Mouse (Mus musculus): Measurements from ENCODE around the gene Cngb1. TPM values are rescaled to one million over a fixed set of nuclear protein-coding genes. Genes with fewer than 3 reads are reported as not detected.

Cngb1 gene
- 0.66 and 1.3 TPM in 2 replicates for polyA plus RNA-seq (2015; fragmentation: Nextera tagmentation; extraction: Ambion mirVana)

- no peaks in the 10 kb centered on the region for H3K4me1 ChIP-seq (ENCODE audit: control insufficient read depth, insufficient read depth, low read length)
- H3K4me3 ChIP-seq (ENCODE audit: low read length), result no peak within 1 kb of the TSS
- no peak within 1 kb of the TSS for H3K27ac ChIP-seq (ENCODE audit: low read length)
- H3K4me2 ChIP-seq (ENCODE audit: low read depth, low read length), result no peak within 1 kb of the TSS
- WGBS, result 50% methylated on average over 6 of the region's 6 CpGs
- H3K9ac ChIP-seq (ENCODE audit: low read length), result no peak within 1 kb of the TSS
- H3K36me3 ChIP-seq (ENCODE audit: control insufficient read depth, insufficient read depth), result no peaks in the 10 kb centered on the region
- ATAC-seq (replicated peaks; ENCODE audit: extremely low read depth, insufficient read depth, low FRiP score), result no peak
- no peaks in the 10 kb centered on the region for H3K9me3 ChIP-seq (replicated peaks; ENCODE audit: control insufficient read depth, low read length)
- no peaks in the 10 kb centered on the region for H3K27me3 ChIP-seq (ENCODE audit: control insufficient read depth, insufficient read depth, low read length)
These were observed at the start of gene Cngb1 for GRCm38 (mm10) chr8:95306431-95306830. Gene Cngb1 (minus strand): TSS chr8:95306585.

GRCm38 (mm10) chr8:95354606-95355005 lies 48.2 kb upstream of the Cngb1 start:
- no peak overlapping the region for H3K27ac ChIP-seq (ENCODE audit: low read length)
- 65% methylated on average over 2 of the region's 2 CpGs for WGBS
- peak overlapping the region; percentile 81 for H3K4me3 ChIP-seq (ENCODE audit: low read length)
- no peaks in the 10 kb centered on the region for H3K9me3 ChIP-seq (replicated peaks; ENCODE audit: control insufficient read depth, low read length)
- ATAC-seq (replicated peaks; ENCODE audit: extremely low read depth, insufficient read depth, low FRiP score), result no peak
- H3K4me2 ChIP-seq (ENCODE audit: low read depth, low read length), result peak overlapping the region; percentile 84
- peak overlapping the region; percentile 61 for H3K9ac ChIP-seq (ENCODE audit: low read length)
- no peaks in the 10 kb centered on the region for H3K27me3 ChIP-seq (ENCODE audit: control insufficient read depth, insufficient read depth, low read length)
- no peaks in the 10 kb centered on the region for H3K36me3 ChIP-seq (ENCODE audit: control insufficient read depth, insufficient read depth)
- peaks cover 69% of the 10 kb centered on the region for H3K4me1 ChIP-seq (ENCODE audit: control insufficient read depth, insufficient read depth, low read length)

GRCm38 (mm10) chr8:95352871-95353866 lies 46.8 kb upstream of the Cngb1 start:
- 2% methylated on average over 62 of the region's 62 CpGs for WGBS
- Histone ChIP-seq H3K4me2 (ENCODE audit: low read depth, low read length) (peak overlapping the region; percentile 84), H3K36me3 (ENCODE audit: control insufficient read depth, insufficient read depth) (no peaks in the 10 kb centered on the region), H3K4me1 (ENCODE audit: control insufficient read depth, insufficient read depth, low read length) (peaks cover 67% of the 10 kb centered on the region), H3K9me3 (replicated peaks; ENCODE audit: control insufficient read depth, low read length) (no peaks in the 10 kb centered on the region), H3K4me3 (ENCODE audit: low read length) (peak overlapping the region; percentile 81), H3K27ac (ENCODE audit: low read length) (peak overlapping the region; percentile 84), H3K9ac (ENCODE audit: low read length) (peak overlapping the region; percentile 96), H3K27me3 (ENCODE audit: control insufficient read depth, insufficient read depth, low read length) (no peaks in the 10 kb centered on the region)
- ATAC-seq (replicated peaks; ENCODE audit: extremely low read depth, insufficient read depth, low FRiP score), result peak; percentile 43

- peak within 1 kb of the TSS; percentile 84 for H3K4me2 ChIP-seq (ENCODE audit: low read depth, low read length)
- peak within 1 kb of the TSS; percentile 84 for H3K27ac ChIP-seq (ENCODE audit: low read length)
- H3K27me3 ChIP-seq (ENCODE audit: control insufficient read depth, insufficient read depth, low read length), result no peaks in the 10 kb centered on the region
- H3K4me3 ChIP-seq (ENCODE audit: low read length), result peak within 1 kb of the TSS; percentile 81
- no peaks in the 10 kb centered on the region for H3K36me3 ChIP-seq (ENCODE audit: control insufficient read depth, insufficient read depth)
- WGBS, result under 1% methylated on average over 80 of the region's 80 CpGs
- peak; percentile 79 for ATAC-seq (replicated peaks; ENCODE audit: extremely low read depth, insufficient read depth, low FRiP score)
- no peaks in the 10 kb centered on the region for H3K9me3 ChIP-seq (replicated peaks; ENCODE audit: control insufficient read depth, low read length)
- peaks cover 59% of the 10 kb centered on the region for H3K4me1 ChIP-seq (ENCODE audit: control insufficient read depth, insufficient read depth, low read length)
- peak within 1 kb of the TSS; percentile 96 for H3K9ac ChIP-seq (ENCODE audit: low read length)
These were observed 45.9 kb upstream of the Cngb1 start, which contains the start of gene Mmp15 for GRCm38 (mm10) chr8:95352151-95352870. Gene Mmp15 (plus strand): TSS chr8:95352268.

GRCm38 (mm10) chr8:95351461-95351860 lies 45.1 kb upstream of the Cngb1 start:
- H3K4me2 ChIP-seq (ENCODE audit: low read depth, low read length), result peak overlapping the region; percentile 84
- peaks cover 56% of the 10 kb centered on the region for H3K4me1 ChIP-seq (ENCODE audit: control insufficient read depth, insufficient read depth, low read length)
- peak overlapping the region; percentile 96 for H3K9ac ChIP-seq (ENCODE audit: low read length)
- peak overlapping the region; percentile 81 for H3K4me3 ChIP-seq (ENCODE audit: low read length)
- no peaks in the 10 kb centered on the region for H3K9me3 ChIP-seq (replicated peaks; ENCODE audit: control insufficient read depth, low read length)
- 2% methylated on average over 15 of the region's 15 CpGs for WGBS
- ATAC-seq (replicated peaks; ENCODE audit: extremely low read depth, insufficient read depth, low FRiP score), result peak; percentile 33
- no peaks in the 10 kb centered on the region for H3K36me3 ChIP-seq (ENCODE audit: control insufficient read depth, insufficient read depth)
- H3K27ac ChIP-seq (ENCODE audit: low read length), result peak overlapping the region; percentile 84
- H3K27me3 ChIP-seq (ENCODE audit: control insufficient read depth, insufficient read depth, low read length), result no peaks in the 10 kb centered on the region

GRCm38 (mm10) chr8:95348811-95349630 lies 42.6 kb upstream of the Cngb1 start:
- 29% methylated on average over 19 of the region's 19 CpGs for WGBS
- Histone ChIP-seq H3K36me3 (ENCODE audit: control insufficient read depth, insufficient read depth) (peaks cover 10% of the 10 kb centered on the region), H3K4me3 (ENCODE audit: low read length) (peak overlapping the region; percentile 19; the same call in 1 of the 2 replicates), H3K4me1 (ENCODE audit: control insufficient read depth, insufficient read depth, low read length) (peaks cover 31% of the 10 kb centered on the region), H3K9me3 (replicated peaks; ENCODE audit: control insufficient read depth, low read length) (no peaks in the 10 kb centered on the region), H3K9ac (ENCODE audit: low read length) (peak overlapping the region; percentile 56), H3K4me2 (ENCODE audit: low read depth, low read length) (peak overlapping the region; percentile 54), H3K27me3 (ENCODE audit: control insufficient read depth, insufficient read depth, low read length) (no peaks in the 10 kb centered on the region), H3K27ac (ENCODE audit: low read length) (peak overlapping the region; percentile 73)
- 0 out of 2 replicates have a peak, but pooled peaks have one; percentile 3 for ATAC-seq (replicated peaks; ENCODE audit: extremely low read depth, insufficient read depth, low FRiP score)

- Histone ChIP-seq H3K4me2 (ENCODE audit: low read depth, low read length) (no peak overlapping the region), H3K36me3 (ENCODE audit: control insufficient read depth, insufficient read depth) (peaks cover 12% of the 10 kb centered on the region), H3K4me3 (ENCODE audit: low read length) (no peak overlapping the region), H3K27me3 (ENCODE audit: control insufficient read depth, insufficient read depth, low read length) (no peaks in the 10 kb centered on the region), H3K9ac (ENCODE audit: low read length) (0 out of 2 replicates have a peak overlapping the region, but pooled peaks have one; percentile 23), H3K9me3 (replicated peaks; ENCODE audit: control insufficient read depth, low read length) (no peaks in the 10 kb centered on the region), H3K4me1 (ENCODE audit: control insufficient read depth, insufficient read depth, low read length) (peaks cover 30% of the 10 kb centered on the region), H3K27ac (ENCODE audit: low read length) (peak overlapping the region; percentile 51; the same call in 1 of the 2 replicates)
- WGBS, result 86% methylated on average over 2 of the region's 2 CpGs
- ATAC-seq (replicated peaks; ENCODE audit: extremely low read depth, insufficient read depth, low FRiP score), result no peak
These were observed 42.0 kb upstream of the Cngb1 start for GRCm38 (mm10) chr8:95348356-95348755.

Measured in heart, embryonic 16.5 days (tissue).